Mouse (Mus musculus): ENCODE results near the gene Hnrnpa3. TPM values are rescaled to one million over a fixed set of nuclear protein-coding genes. Genes with fewer than 3 reads are reported as not detected.
"Not testable (repeated sequence)": the region's sequence is repeated elsewhere in the genome, so short reads cannot be mapped to it uniquely, and the experiment has no call there.

Hnrnpa3 gene
- total RNA-seq, 2 experiments from 2014 or later: 98.5 to 181 TPM

- no peak for ATAC-seq (replicated peaks; ENCODE audit: low FRiP score, poor library complexity, severe bottlenecking)
These were observed 11.6 kb downstream of the Hnrnpa3 start for GRCm38 (mm10) chr2:75670446-75671336.

- no peak for ATAC-seq (replicated peaks; ENCODE audit: low FRiP score, poor library complexity, severe bottlenecking)
These were observed 12.2 kb downstream of the Hnrnpa3 start for GRCm38 (mm10) chr2:75671337-75671660.

DNA sequence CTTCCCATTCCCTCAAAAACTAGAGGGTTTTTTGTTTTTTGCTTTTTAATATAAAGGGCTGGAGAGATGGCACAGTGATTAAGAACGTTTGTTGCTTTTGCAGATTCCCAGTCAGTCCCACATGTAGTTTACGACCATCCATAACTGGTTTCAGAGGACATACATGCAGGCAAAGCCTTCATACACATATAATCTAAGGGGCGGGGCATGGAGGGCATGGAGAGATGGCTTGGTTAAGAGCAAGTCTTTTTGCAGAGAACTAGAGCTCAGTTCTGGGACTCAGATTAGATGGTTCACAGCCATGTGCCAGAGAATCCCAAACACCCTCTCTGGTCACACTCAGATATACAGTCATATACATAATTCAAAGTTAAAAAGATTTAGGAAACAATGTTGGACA, 13.5 kb downstream of the Hnrnpa3 start:
- no peak for ATAC-seq (replicated peaks; ENCODE audit: low FRiP score, poor library complexity, severe bottlenecking)

- ATAC-seq (replicated peaks; ENCODE audit: low FRiP score, poor library complexity, severe bottlenecking): no peak
These were observed 17.5 kb downstream of the Hnrnpa3 start for GRCm38 (mm10) chr2:75676567-75676966.

GRCm38 (mm10) chr2:75679947-75680346, 20.9 kb downstream of the Hnrnpa3 start:
- no peak for ATAC-seq (replicated peaks; ENCODE audit: low FRiP score, poor library complexity, severe bottlenecking)

DNA sequence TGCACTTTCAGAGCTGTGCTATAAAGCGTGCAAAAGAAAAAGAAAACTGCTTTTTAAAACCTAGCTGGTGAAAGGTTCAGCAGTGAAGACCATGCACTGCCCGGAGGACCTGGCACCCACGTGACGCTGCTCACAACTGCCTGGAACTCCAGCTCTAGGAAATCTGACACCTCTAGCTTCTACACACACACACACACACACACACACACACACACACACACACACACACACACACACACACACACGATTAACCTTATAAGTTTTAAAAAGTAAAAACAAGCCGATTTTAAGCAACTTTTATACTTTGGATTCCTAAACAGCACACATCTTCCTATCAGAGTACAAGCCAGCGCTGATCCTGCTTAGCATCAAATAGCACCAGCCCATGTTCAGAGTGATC, 22.4 kb downstream of the Hnrnpa3 start:
- ATAC-seq (replicated peaks; ENCODE audit: low FRiP score, poor library complexity, severe bottlenecking): no peak

DNA sequence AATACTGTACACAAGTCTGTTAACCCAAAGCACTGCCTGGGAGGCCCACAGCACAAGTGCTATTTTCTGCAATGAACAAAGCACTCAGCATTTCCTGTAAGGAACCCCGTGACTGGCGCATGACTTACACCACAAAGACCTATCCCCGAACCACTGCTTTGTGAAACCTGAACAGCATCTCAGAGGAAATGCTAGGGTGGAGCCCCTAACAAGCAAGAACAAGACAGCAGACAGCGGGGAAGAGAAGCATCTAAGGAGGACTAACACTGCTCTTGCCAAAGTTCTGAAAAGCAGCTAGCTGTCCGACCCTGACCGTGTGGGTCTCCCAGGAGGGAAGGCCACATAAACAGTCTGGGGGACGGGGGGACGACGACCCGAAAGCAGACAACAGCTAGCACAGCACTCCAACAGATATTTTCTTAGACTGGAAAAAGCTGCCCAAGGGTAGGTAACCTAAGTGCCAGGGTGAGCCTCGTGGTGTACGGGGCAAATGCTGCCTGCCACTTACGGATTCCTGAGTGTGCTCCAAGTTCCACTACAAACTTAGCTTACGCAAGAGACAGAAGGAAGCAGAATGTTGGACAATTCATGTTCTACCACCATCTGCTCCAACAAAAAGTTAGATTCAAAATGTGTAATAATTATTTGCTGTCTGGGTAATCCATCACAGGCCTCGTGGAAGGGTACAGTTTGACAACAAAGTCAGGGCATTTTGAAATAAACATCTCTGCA, 24.1 kb downstream of the Hnrnpa3 start:
- ATAC-seq (replicated peaks; ENCODE audit: low FRiP score, poor library complexity, severe bottlenecking): no peak

DNA sequence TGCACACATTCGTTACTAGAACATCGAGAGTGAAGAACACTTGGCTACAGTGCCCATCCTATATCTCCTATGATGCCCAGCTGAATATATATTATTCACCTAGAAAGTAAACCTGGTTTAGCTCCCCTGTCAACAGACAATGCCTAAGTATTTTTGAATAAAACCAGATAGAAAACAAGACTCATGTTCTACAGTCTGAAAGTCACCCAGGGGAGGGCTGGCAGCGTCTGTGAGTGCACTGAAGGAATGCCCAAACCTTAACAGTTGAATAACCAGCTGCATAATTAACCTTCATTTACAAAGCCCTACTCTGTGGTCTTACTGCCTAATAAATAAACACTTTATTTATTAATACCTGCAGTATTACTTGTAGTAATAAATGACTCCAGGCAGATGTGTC, 25.5 kb downstream of the Hnrnpa3 start:
- ATAC-seq (replicated peaks; ENCODE audit: low FRiP score, poor library complexity, severe bottlenecking): no peak

DNA sequence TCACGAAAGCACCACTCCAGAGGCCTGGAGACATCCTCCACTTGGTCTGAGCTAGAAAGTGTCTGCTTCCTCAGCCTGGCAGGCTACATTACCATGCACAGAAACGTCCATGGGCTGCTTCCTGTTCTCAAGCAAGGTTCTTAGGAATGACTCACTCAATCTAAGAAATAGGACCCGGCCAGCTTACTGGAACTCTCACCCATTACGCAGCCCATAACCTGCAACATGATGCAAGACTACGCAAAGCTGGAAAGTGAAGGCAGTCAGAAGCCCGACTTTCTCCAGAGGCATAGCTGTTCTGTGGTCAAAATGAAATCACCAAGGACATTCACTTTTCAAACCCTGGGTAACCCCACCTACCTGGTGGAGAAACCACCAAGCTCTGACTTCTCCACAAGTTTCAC, 26.4 kb downstream of the Hnrnpa3 start:
- no peak for ATAC-seq (replicated peaks; ENCODE audit: low FRiP score, poor library complexity, severe bottlenecking)

DNA sequence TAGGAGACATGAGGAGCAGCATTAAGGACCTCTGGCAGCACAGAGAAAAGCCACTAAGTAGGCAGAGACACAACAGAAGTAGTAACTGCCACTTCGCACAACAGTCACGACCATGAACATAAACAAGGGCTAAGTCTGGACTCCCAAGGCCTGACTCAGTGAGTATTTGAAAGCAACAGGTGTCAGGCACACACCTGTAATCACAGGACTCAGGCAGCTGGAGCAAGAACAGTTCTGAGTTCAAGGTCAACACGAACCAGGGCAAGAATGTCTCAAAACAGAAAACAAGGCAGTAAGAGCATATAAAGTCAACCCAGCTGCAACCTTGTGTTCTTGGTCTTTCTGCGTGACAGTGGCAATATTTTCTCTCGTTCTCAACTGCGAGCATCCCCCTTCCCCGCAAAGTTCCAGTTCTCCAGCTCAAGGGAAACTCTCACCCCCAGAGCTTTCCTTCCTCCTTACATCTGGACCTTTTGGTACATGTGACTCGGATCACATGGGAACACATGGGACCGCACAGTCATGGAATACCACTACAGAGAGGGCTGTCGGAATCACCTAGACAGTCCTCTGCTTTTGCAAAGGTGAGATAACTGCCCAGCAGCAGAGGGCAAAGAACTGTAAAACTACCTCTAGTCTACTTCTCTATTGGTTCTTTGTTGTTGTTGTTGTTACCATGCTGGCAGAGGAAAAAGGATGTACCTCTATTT, 28.1 kb downstream of the Hnrnpa3 start:
- ATAC-seq (replicated peaks; ENCODE audit: low FRiP score, poor library complexity, severe bottlenecking): no peak

- ATAC-seq (replicated peaks; ENCODE audit: low FRiP score, poor library complexity, severe bottlenecking): no peak
These were observed 29.8 kb downstream of the Hnrnpa3 start for GRCm38 (mm10) chr2:75688901-75689300.

DNA sequence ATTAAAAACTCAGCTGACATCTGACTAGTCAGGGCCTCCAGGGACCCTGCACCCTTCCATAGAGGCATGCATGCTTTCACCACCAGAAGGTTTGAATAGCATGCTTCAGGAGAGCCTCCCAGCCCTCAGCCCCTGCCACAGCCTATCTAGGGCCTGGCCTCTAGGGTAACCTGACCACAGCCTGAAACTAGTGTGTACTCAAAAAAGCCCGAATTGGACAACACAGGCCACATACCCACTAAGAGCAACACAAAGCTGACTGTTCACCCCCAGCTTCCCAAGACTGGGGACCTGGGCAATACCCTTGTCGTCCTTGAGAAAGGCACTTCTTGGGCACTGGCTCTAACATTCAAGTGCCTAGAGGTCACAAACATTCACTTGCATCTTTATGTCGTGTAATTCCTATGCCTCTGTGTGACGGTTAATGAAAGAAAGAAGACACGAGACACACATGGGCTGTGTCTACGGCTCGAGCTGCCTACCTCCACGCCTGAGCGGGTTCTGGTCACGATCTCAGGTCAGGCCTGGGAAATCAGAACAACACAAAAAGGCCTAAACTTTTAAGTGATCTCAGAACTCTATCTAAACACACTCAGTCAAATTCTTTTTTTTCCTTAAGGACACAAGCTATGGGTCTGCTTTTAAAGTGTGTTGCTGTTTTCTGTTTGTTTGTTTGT, 30.6 kb downstream of the Hnrnpa3 start:
- no peak for ATAC-seq (replicated peaks; ENCODE audit: low FRiP score, poor library complexity, severe bottlenecking)

DNA sequence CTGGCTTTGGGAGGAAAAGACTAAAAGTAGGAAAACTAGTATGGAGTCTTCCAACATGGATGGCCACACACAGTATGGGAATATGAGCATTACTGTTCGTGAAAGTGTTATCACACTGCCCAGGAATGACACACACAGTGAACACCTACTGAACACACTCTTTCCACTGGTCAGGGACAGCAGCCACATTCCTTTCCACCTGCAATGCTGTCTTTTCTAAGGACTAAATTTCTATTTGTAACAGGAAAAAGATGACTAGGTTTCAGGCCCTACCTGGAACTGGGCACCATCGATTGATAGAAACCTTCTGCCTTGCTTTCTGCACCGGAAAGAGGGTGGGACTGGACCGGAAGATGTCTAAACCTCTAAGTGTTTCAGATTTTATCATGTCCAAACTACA, 31.6 kb downstream of the Hnrnpa3 start:
- ATAC-seq (replicated peaks; ENCODE audit: low FRiP score, poor library complexity, severe bottlenecking): no peak

- no peak for ATAC-seq (replicated peaks; ENCODE audit: low FRiP score, poor library complexity, severe bottlenecking)
These were observed 32.3 kb downstream of the Hnrnpa3 start for GRCm38 (mm10) chr2:75691316-75691715.

DNA sequence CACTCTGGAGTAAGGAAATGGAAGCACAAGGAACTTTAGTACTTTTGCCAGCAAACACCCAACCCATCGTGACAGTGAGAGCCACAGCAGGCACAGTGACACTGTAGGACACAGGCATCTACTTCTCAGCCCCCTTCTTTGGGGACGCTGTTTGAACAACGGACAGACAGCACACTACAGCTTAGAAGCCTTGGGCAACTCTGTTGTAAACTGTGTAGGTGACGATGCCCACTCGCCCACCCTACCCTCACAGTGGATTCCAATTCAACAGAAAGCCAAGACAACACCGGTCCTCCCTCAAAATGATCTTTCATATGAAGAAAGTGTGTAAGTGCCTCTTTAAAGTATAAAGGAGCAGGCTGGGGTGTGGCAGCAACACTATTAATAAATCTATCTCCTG, 33.3 kb downstream of the Hnrnpa3 start:
- no peak for ATAC-seq (replicated peaks; ENCODE audit: low FRiP score, poor library complexity, severe bottlenecking)

DNA sequence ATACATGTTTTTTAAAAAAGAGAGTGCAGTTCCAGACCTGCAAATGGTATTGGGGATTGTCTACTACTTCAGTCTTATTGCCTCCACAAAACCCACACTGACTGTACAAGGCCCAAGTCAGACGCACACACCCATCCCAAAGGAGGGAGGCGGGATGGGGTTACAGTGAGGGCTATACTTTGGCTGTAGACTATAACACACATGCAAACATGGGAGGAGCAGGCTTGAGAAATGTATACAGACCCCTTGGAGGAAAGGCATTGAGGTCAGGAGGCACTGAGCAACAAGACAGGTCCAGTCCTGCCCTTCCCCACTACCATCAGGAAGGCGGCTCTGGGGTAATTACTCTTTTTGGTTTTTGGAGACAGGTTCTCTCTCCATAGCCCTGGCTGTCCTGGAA, 35.9 kb downstream of the Hnrnpa3 start:
- not testable (repeated sequence) for ATAC-seq (replicated peaks; ENCODE audit: low FRiP score, poor library complexity, severe bottlenecking)

DNA sequence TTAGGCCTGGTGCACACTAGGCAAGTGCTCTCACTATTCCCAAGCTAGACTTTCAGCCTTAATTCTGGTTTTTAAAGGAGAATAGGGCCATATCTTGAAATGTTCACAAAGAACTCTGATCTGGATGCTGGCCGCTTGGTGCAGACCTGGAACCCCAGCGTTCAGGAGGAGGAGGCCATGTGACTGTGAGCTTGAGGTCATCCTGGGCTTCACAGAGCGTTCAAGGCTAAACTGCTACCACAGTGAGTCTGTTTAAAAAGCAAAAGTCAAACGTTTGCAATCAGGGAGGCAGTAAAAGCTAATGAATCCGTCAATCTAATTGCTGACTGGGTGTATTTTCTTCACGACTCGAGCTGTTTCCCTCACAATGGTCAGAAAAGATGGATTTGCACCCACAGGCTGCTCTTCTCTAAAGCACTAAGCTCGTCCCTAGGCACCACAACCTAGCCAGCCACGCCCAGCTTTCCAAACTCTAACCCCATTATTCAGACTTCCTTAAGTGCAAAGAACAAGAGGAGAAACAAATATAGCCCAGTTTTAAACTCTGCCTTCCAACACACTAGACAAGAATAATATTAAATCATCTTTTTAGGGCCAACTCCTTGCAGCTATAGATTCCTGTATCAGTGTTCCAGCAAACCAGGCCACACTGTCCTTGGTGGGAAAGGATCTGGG, 36.8 kb downstream of the Hnrnpa3 start:
- ATAC-seq (replicated peaks; ENCODE audit: low FRiP score, poor library complexity, severe bottlenecking): no peak

DNA sequence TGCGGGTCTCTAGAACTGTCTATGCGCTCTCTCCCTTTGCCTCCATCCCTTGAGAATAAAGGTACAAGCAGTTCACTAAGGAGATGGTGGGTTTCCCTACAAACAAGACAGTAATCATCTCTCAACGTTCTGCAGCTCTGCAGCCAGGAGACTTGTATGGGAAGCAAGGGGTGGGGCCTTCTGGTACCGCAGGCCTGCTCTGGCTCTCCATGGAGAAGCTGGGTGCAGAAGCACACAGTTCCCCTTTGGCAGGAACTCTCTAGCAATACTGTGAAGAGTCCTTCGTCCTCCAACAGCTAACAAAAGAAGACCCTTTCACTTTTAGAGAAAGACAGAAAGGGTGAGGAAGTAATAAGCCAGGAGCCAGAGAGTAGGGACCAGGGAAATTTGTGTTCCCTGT, 37.3 kb downstream of the Hnrnpa3 start:
- no peak for ATAC-seq (replicated peaks; ENCODE audit: low FRiP score, poor library complexity, severe bottlenecking)

DNA sequence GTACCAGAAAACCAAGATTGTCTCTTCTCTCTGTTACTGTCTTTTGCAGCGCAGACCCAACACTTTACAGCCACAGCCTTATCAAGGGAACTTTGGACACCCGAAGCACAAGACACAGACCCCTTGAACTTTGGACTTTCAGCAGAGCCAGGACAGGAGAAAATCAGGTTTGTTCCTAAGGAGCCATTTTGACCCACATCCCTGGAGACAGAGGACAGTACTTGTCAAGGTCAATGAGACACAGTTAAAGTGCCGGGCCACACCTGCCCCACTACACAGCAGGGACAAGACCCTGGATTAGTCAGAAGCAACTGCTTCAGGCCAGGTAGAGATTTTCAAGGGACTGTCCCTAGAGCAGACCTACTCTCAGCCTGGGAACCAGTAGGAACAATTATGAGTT, 38.2 kb downstream of the Hnrnpa3 start:
- no peak for ATAC-seq (replicated peaks; ENCODE audit: low FRiP score, poor library complexity, severe bottlenecking)

- ATAC-seq (replicated peaks; ENCODE audit: low FRiP score, poor library complexity, severe bottlenecking): no peak
These were observed 38.9 kb downstream of the Hnrnpa3 start for GRCm38 (mm10) chr2:75698007-75698406.
